Mouse (Mus musculus) CH12.LX (cell line): ENCODE measurements around the gene Plk3. TPM values are rescaled to one million over a fixed set of nuclear protein-coding genes. Genes with fewer than 3 reads are reported as not detected.
A peak's percentile ranks its signal among the peaks of the same experiment; 100 is the strongest.

ENCODE experiments used
- DNase-seq: peaks from one replicate; pipeline ENCODE4 v3.0.0-alpha.2; 2013; ENCODE audit errors: extremely low read depth
- H3K27ac ChIP-seq: 2 replicates; pipeline ENCODE4 v1.5.1; 2012; ENCODE audit warnings: low read depth, mild to moderate bottlenecking, control low read depth, moderate library complexity; ENCODE audit not compliant: insufficient read depth
- H3K27me3 ChIP-seq: replicated peaks from 2 replicates; pipeline ENCODE3; 2012; ENCODE audit warnings: inconsistent platforms
- H3K36me3 ChIP-seq, 2 experiments: replicated peaks in 1 of 2; 2 replicates each; pipeline versions ENCODE3 to v1.6.1; 2012; ENCODE audit warnings: inconsistent platforms in 1 of 2, low read length in 1 of 2, mild to moderate bottlenecking in 1 of 2, mixed read lengths in 1 of 2, moderate library complexity in 1 of 2; ENCODE audit not compliant: control insufficient read depth in 1 of 2, insufficient read depth in 1 of 2
- H3K4me1 ChIP-seq, 2 experiments: 2 replicates each; pipeline ENCODE4 v1.6.1; 2012; ENCODE audit warnings: inconsistent platforms in 1 of 2, moderate library complexity in 1 of 2; ENCODE audit not compliant: insufficient read depth in 2 of 2, control insufficient read depth in 1 of 2
- H3K4me2 ChIP-seq: 2 replicates; pipeline ENCODE4 v1.6.1; 2012; ENCODE audit warnings: low read depth, mild to moderate bottlenecking, control low read depth; ENCODE audit not compliant: poor library complexity, insufficient read depth, severe bottlenecking
- H3K4me3 ChIP-seq, 3 experiments: fragments of 150-350 bp in 1 of 3; sonication (generic) in 1 of 3; replicated peaks in 1 of 3; 2 replicates each; pipeline versions ENCODE3 to v1.5.1; 2011 to 2012; ENCODE audit warnings: low read depth in 2 of 3, low read length in 2 of 3, mild to moderate bottlenecking in 2 of 3, moderate library complexity in 2 of 3, control low read depth in 1 of 3, improper control_type of control experiment in 1 of 3, inconsistent platforms in 1 of 3, mixed read lengths in 1 of 3; ENCODE audit not compliant: poor library complexity in 1 of 3
- H3K79me2 ChIP-seq: replicated peaks from 2 replicates; pipeline ENCODE4 v1.6.1; 2012; ENCODE audit warnings: mild to moderate bottlenecking, moderate library complexity; ENCODE audit not compliant: control insufficient read depth, poor library complexity, insufficient read depth, severe bottlenecking; ENCODE audit errors: extremely low read depth
- H3K9ac ChIP-seq: 2 replicates; pipeline ENCODE4 v1.6.1; 2012; ENCODE audit warnings: low read depth, mild to moderate bottlenecking, control low read depth, moderate library complexity; ENCODE audit not compliant: insufficient read depth
- H3K9me3 ChIP-seq: replicated peaks from 2 replicates; pipeline ENCODE3; 2012; ENCODE audit warnings: low read length, inconsistent platforms, mixed read lengths
- BHLHE40 ChIP-seq: IDR thresholded peaks from 2 replicates; pipeline ENCODE4 v1.6.1; 2011; ENCODE audit warnings: mild to moderate bottlenecking, low read depth, low read length, improper control_type of control experiment
- CHD1 ChIP-seq: IDR thresholded peaks from 2 replicates; pipeline ENCODE4 v1.6.1; 2012; ENCODE audit warnings: low read depth, low read length, improper control_type of control experiment, inconsistent platforms
- CHD2 ChIP-seq: IDR thresholded peaks from 2 replicates; pipeline ENCODE4 v1.6.1; 2011; ENCODE audit warnings: low read length, improper control_type of control experiment
- CTCF ChIP-seq, 2 experiments: IDR thresholded peaks in 1 of 2; conservative IDR thresholded peaks in 1 of 2; 2 replicates each; pipeline ENCODE4 v1.5.1; 2011 to 2012; ENCODE audit warnings: low read depth in 2 of 2, low read length in 2 of 2, improper control_type of control experiment in 1 of 2, inconsistent platforms in 1 of 2, mild to moderate bottlenecking in 1 of 2, moderate library complexity in 1 of 2
- E2F4 ChIP-seq: IDR thresholded peaks from 2 replicates; pipeline ENCODE4 v1.6.1; 2011; ENCODE audit warnings: low read depth, low read length, improper control_type of control experiment; ENCODE audit not compliant: insufficient replicate concordance
- EP300 ChIP-seq: IDR thresholded peaks from 2 replicates; pipeline ENCODE4 v1.6.1; 2011; ENCODE audit warnings: low read length, improper control_type of control experiment
- ETS1 ChIP-seq: conservative IDR thresholded peaks from 2 replicates; pipeline ENCODE4 v1.6.1; 2012; ENCODE audit warnings: low read depth, mild to moderate bottlenecking, inconsistent platforms, low read length, improper control_type of control experiment, moderate library complexity
- GABPA ChIP-seq: IDR thresholded peaks from 2 replicates; pipeline ENCODE4 v1.6.1; 2012; ENCODE audit warnings: low read depth, low read length, improper control_type of control experiment, inconsistent platforms; ENCODE audit not compliant: insufficient replicate concordance
- HCFC1 ChIP-seq: IDR thresholded peaks from 2 replicates; pipeline ENCODE4 v1.6.1; 2012; ENCODE audit warnings: low read depth, mild to moderate bottlenecking, inconsistent platforms, low read length, improper control_type of control experiment
- IRF4 ChIP-seq: IDR thresholded peaks from 2 replicates; pipeline ENCODE4 v1.6.1; 2014; ENCODE audit warnings: low read depth, mild to moderate bottlenecking, inconsistent platforms, low read length, improper control_type of control experiment
- JUN ChIP-seq: IDR thresholded peaks from 2 replicates; pipeline ENCODE4 v1.6.1; 2011; ENCODE audit warnings: low read depth, mild to moderate bottlenecking, low read length, improper control_type of control experiment, moderate library complexity; ENCODE audit not compliant: insufficient read depth
- JUND ChIP-seq: conservative IDR thresholded peaks from 2 replicates; pipeline ENCODE4 v1.6.1; 2011; ENCODE audit warnings: low read depth, low read length, improper control_type of control experiment
- KAT2A ChIP-seq: IDR thresholded peaks from 2 replicates; pipeline ENCODE4 v1.6.1; 2012; ENCODE audit warnings: low read length, improper control_type of control experiment, inconsistent platforms; ENCODE audit not compliant: insufficient replicate concordance
- MAFK ChIP-seq: IDR thresholded peaks from 2 replicates; pipeline ENCODE4 v1.6.1; 2011; ENCODE audit warnings: low read length, improper control_type of control experiment; ENCODE audit not compliant: insufficient replicate concordance
- MAX ChIP-seq: IDR thresholded peaks from 2 replicates; pipeline ENCODE4 v1.6.1; 2011; ENCODE audit warnings: low read length, improper control_type of control experiment
- MAZ ChIP-seq: IDR thresholded peaks from 2 replicates; pipeline ENCODE4 v1.6.1; 2012; ENCODE audit warnings: low read depth, mild to moderate bottlenecking, inconsistent platforms, low read length, improper control_type of control experiment, moderate library complexity
- MEF2A ChIP-seq: IDR thresholded peaks from 2 replicates; pipeline ENCODE4 v1.6.1; 2014; ENCODE audit warnings: low read depth, mild to moderate bottlenecking, inconsistent platforms, low read length, improper control_type of control experiment, borderline replicate concordance
- MXI1 ChIP-seq: IDR thresholded peaks from 2 replicates; pipeline ENCODE4 v1.6.1; 2011; ENCODE audit warnings: mild to moderate bottlenecking, low read depth, low read length, improper control_type of control experiment
- MYC ChIP-seq: IDR thresholded peaks from 2 replicates; pipeline ENCODE4 v1.6.1; 2011; ENCODE audit warnings: low read depth, mild to moderate bottlenecking, improper control_type of control experiment, low read length
- NELFE ChIP-seq: IDR thresholded peaks from 2 replicates; pipeline ENCODE4 v1.6.1; 2011; ENCODE audit warnings: low read depth, low read length, improper control_type of control experiment
- NRF1 ChIP-seq: IDR thresholded peaks from 2 replicates; pipeline ENCODE4 v1.6.1; 2014; ENCODE audit warnings: low read depth, mild to moderate bottlenecking, inconsistent platforms, low read length, improper control_type of control experiment, moderate library complexity
- PAX5 ChIP-seq: IDR thresholded peaks from 2 replicates; pipeline ENCODE4 v1.6.1; 2012; ENCODE audit warnings: low read length, inconsistent platforms, mixed read lengths
- POLR2A ChIP-seq: IDR thresholded peaks from 2 replicates; pipeline ENCODE4 v1.6.1; 2011; ENCODE audit warnings: low read depth, mild to moderate bottlenecking, improper control_type of control experiment, low read length
- POLR2AphosphoS2 ChIP-seq: IDR thresholded peaks from 2 replicates; pipeline ENCODE4 v1.6.1; 2011; ENCODE audit warnings: low read depth, low read length, improper control_type of control experiment
- RAD21 ChIP-seq: IDR thresholded peaks from 2 replicates; pipeline ENCODE4 v1.6.1; 2011; ENCODE audit warnings: low read depth, mild to moderate bottlenecking, low read length, improper control_type of control experiment, moderate library complexity
- RCOR1 ChIP-seq: conservative IDR thresholded peaks from 2 replicates; pipeline ENCODE4 v1.6.1; 2012; ENCODE audit warnings: low read depth, mild to moderate bottlenecking, inconsistent platforms, low read length, improper control_type of control experiment
- SIN3A ChIP-seq: IDR thresholded peaks from 2 replicates; pipeline ENCODE4 v1.6.1; 2012; ENCODE audit warnings: low read length, improper control_type of control experiment, inconsistent platforms
- SMC3 ChIP-seq: IDR thresholded peaks from 2 replicates; pipeline ENCODE4 v1.6.1; 2011; ENCODE audit warnings: low read depth, low read length, improper control_type of control experiment
- TBP ChIP-seq: conservative IDR thresholded peaks from 2 replicates; pipeline ENCODE4 v1.6.1; 2011; ENCODE audit warnings: low read depth, low read length, improper control_type of control experiment
- TCF12 ChIP-seq: IDR thresholded peaks from 2 replicates; pipeline ENCODE4 v1.6.1; 2014; ENCODE audit warnings: low read depth, mild to moderate bottlenecking, inconsistent platforms, low read length, improper control_type of control experiment
- UBTF ChIP-seq: IDR thresholded peaks from 2 replicates; pipeline ENCODE4 v1.6.1; 2012; ENCODE audit warnings: low read depth, mild to moderate bottlenecking, inconsistent platforms, low read length, improper control_type of control experiment, moderate library complexity
- USF1 ChIP-seq: IDR thresholded peaks from 2 replicates; pipeline ENCODE4 v1.6.1; 2014; ENCODE audit warnings: low read depth, mild to moderate bottlenecking, inconsistent platforms, low read length, improper control_type of control experiment
- USF2 ChIP-seq: conservative IDR thresholded peaks from 2 replicates; pipeline ENCODE4 v1.6.1; 2011; ENCODE audit warnings: low read depth, low read length, improper control_type of control experiment
- ZC3H11A ChIP-seq: IDR thresholded peaks from 2 replicates; pipeline ENCODE4 v1.6.1; 2012; ENCODE audit warnings: low read depth, mild to moderate bottlenecking, inconsistent platforms, low read length, improper control_type of control experiment
- ZKSCAN1 ChIP-seq: IDR thresholded peaks from 2 replicates; pipeline ENCODE4 v1.6.1; 2012; ENCODE audit warnings: low read depth, inconsistent platforms, low read length, improper control_type of control experiment, borderline replicate concordance
- ZMIZ1 ChIP-seq: IDR thresholded peaks from 2 replicates; pipeline ENCODE4 v1.6.1; 2012; ENCODE audit warnings: low read depth, mild to moderate bottlenecking, inconsistent platforms, low read length, improper control_type of control experiment
- ZNF384 ChIP-seq: IDR thresholded peaks from 2 replicates; pipeline ENCODE4 v1.6.1; 2012; ENCODE audit warnings: low read depth, low read length, improper control_type of control experiment, inconsistent platforms
- dilution Hi-C: fragments of 300-500 bp; cut with MboI; formaldehyde crosslinking; loops from 2 replicates; pipeline ENCODE4 v1.14.3; 2020; ENCODE audit warnings: low sequenced_read_pairs; ENCODE audit not compliant: extremely low pct_unique_long_range_greater_than_20kb, extremely low pct_ligation_motif_present
- in situ Hi-C: fragments of 300-500 bp; cut with MboI; formaldehyde crosslinking; loops from 3 replicates; pipeline ENCODE4 v1.14.3; 2019; ENCODE audit warnings: low sequenced_read_pairs, low pct_ligation_motif_present, low pct_unique_long_range_greater_than_20kb, mixed read lengths
- polyA plus RNA-seq: library from polyadenylated mRNA; unstranded; fragments of >175 nt; gene quantifications from 2 replicates; pipeline ENCODE4 v1.2.1, GENCODE M21; 2012; ENCODE audit warnings: low read depth; ENCODE audit not compliant: insufficient read length
- total RNA-seq, 2 experiments: library from RNA; depleted of rRNA; stranded (reverse); fragments of 300-350 nt in 1 of 2; fragments of >200 nt in 1 of 2; gene quantifications; 2 replicates each; pipeline ENCODE4 v1.2.3; 2012 to 2014

Gene Plk3
- total and polyA plus RNA-seq, 3 experiments = 8.8 to 18.5 (median 12.0) TPM

DNA sequence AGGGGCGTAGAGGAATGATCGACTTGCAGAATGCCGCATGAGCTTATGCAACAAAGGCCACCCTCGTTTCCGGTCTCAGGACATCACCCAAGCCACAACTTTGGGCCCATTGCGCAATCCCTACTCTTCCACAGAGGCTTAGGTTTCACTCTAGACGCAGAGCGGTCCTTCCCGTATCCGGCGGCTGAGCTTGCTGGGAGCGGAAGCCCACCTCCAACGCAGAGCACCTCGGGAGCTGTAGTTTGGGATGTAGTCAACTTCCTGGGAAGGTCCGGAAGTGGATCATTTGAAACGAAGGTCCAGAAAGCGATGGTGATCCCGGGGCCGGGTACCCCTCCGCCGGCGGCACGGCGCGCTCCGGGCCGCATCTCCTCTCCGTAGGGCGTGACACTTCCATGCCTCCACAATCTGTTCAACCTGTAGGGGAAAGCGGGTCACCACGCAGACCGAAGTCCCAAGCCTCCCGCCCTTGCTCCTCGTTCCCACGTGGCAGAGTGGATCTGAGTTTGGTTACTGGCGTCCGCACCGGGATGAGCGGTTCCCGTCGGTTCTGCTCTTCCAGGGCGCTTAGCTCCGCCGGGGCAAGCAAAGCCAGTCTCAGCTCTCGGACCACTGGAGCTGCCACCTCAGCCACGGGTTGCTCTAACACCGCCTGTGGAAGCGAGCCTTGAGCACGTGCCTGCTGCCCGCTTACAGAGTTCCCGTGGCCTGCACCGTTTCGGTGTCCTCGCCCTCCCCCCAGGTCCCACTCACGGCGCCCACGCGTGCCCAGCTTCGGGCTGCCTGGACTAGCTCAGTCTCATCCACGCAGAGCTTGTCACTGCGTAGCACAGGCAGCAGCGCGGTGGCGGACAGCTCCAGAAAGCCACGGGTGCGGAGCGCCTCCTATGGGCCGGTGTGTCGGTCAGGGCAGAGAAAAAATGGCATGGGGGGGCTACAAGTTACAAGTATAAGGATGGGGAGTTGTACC, 13.0 kb downstream of the Plk3 start:
- peak overlapping the region; percentile 96 for H3K9ac ChIP-seq
- H3K27me3 ChIP-seq = no peaks in the 10 kb centered on the region
- in situ Hi-C loops = no loop called here
- H3K36me3 ChIP-seq = peaks cover 5 to 27% of the 10 kb centered on the region in 2 experiments
- dilution Hi-C loops = no loop called here
- peak; percentile 97 for DNase-seq
- no peaks in the 10 kb centered on the region for H3K9me3 ChIP-seq
- peak overlapping the region; percentile 92 for H3K4me2 ChIP-seq
- peak overlapping the region; percentile 69 to 87 (median 85) for H3K4me3 ChIP-seq
- H3K4me1 ChIP-seq = peaks cover 8 to 52% of the 10 kb centered on the region in 2 experiments
- peak overlapping the region; percentile 89 for H3K27ac ChIP-seq
- peaks cover 8% of the 10 kb centered on the region; the same call in 1 of the 2 replicates for H3K79me2 ChIP-seq
- TF ChIP-seq CHD1 = no peak
- peak; percentile 86 for TF ChIP-seq IRF4
- TF ChIP-seq ZC3H11A = no peak
- TF ChIP-seq UBTF = peak; percentile 85
- peak; percentile 69 for TF ChIP-seq MAX
- TF ChIP-seq HCFC1 = peak; percentile 99
- TF ChIP-seq TCF12 = peak; percentile 81
- TF ChIP-seq CTCF (conservative IDR thresholded peaks at IDR 0.05 in 1 of 2, IDR thresholded peaks at IDR 0.05 in 1 of 2; ENCODE audit: low read depth in 2 of 2, low read length in 2 of 2) = peak; percentile 26 to 85; a peak in 2 of 4 replicates
- peak; percentile 36; the same call in 1 of the 2 replicates for TF ChIP-seq CHD2
- no peak for TF ChIP-seq USF1
- peak; percentile 79 for TF ChIP-seq POLR2A
- no peak; the same call in 1 of the 2 replicates for TF ChIP-seq MAZ
- TF ChIP-seq MEF2A = peak; percentile 81
- peak; percentile 29; the same call in 1 of the 2 replicates for TF ChIP-seq EP300
- peak; percentile 85 for TF ChIP-seq GABPA
- TF ChIP-seq E2F4 = no peak
- TF ChIP-seq JUN = no peak
- TF ChIP-seq BHLHE40 = peak; percentile 90
- TF ChIP-seq USF2 = no peak
- no peak for TF ChIP-seq RCOR1
- TF ChIP-seq NELFE = peak; percentile 67
- TF ChIP-seq ZMIZ1 = peak; percentile 36
- peak; percentile 60 for TF ChIP-seq NRF1
- TF ChIP-seq JUND = 0 out of 2 replicates have a peak, but pooled peaks have one; percentile 25
- peak; percentile 77 for TF ChIP-seq MXI1
- TF ChIP-seq ZKSCAN1 = no peak
- TF ChIP-seq RAD21 = peak; percentile 62
- peak; percentile 96 for TF ChIP-seq ETS1
- peak; percentile 67 for TF ChIP-seq POLR2AphosphoS2
- TF ChIP-seq MYC = peak; percentile 73
- TF ChIP-seq MAFK = 0 out of 2 replicates have a peak, but pooled peaks have one; percentile 23
- TF ChIP-seq PAX5 = no peak
- TF ChIP-seq ZNF384 = peak; percentile 73
- peak; percentile 51 for TF ChIP-seq SMC3
- peak; percentile 95; the same call in 1 of the 2 replicates for TF ChIP-seq SIN3A
- TF ChIP-seq TBP = peak; percentile 94
- TF ChIP-seq KAT2A = peak; percentile 98
